Mouse (Mus musculus): ENCODE results near the gene Col1a1.

Gene Col1a1

GRCm38 (mm10) chr11:94936045-94936444 is at the start of gene Col1a1:
TSS of gene Col1a1 (plus strand) at chr11:94936224.
- peak; percentile 21 for DNase-seq (ENCODE audit: extremely low spot score)

- DNase-seq (ENCODE audit: extremely low spot score): no peak
Observed at GRCm38 (mm10) chr11:94891155-94891554, 44.9 kb upstream of the Col1a1 start.

- DNase-seq (ENCODE audit: extremely low spot score): no peak
Observed at GRCm38 (mm10) chr11:94896753-94897376, 39.2 kb upstream of the Col1a1 start.

DNA sequence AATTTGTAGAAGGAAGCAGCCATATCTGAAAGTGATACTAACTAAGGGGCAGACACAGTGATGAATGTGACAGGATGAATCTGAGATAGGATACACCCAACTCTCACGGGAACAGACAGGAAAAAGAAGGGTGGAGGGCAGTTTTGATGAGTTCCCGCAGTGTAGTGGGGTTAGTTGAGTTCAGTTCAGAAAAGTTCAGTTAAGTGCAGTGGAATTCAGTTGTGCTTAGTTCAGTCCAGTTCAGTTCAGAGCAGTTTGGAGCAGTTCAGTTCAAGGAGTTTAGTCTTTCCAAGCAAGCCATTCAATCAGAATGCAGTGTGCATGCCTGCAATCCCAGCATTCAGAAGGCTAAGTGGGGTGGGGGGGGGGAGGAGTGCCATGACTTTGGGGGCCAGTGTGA is 34.8 kb upstream of the Col1a1 start:
- DNase-seq (ENCODE audit: extremely low spot score): no peak

- DNase-seq (ENCODE audit: extremely low spot score): no peak
Observed at GRCm38 (mm10) chr11:94904306-94904705, 31.7 kb upstream of the Col1a1 start.

GRCm38 (mm10) chr11:94910971-94911370 is 25.1 kb upstream of the Col1a1 start:
- DNase-seq (ENCODE audit: extremely low spot score): no peak

DNA sequence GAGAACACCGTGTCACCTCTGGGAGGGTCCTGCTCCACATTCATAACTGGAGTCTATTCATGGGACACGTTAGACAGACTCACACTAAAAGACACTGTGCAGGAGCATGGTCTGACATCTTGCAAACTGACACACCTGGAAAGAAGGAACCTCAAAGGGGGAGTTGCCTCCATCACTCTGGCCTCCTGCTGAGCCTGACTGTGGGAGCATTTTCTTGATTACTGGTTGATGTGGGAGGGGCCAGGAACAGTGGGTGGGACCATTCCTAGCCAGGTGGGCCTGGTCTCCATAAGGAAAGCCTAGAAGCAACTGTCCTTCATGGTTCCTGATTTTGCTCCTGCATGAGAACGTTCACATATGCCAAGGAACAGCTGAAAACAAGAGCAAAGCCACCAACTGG is 23.5 kb upstream of the Col1a1 start:
- no peak for DNase-seq (ENCODE audit: extremely low spot score)

- no peak for DNase-seq (ENCODE audit: extremely low spot score)
Observed at GRCm38 (mm10) chr11:94913302-94914090, 22.5 kb upstream of the Col1a1 start.

DNA sequence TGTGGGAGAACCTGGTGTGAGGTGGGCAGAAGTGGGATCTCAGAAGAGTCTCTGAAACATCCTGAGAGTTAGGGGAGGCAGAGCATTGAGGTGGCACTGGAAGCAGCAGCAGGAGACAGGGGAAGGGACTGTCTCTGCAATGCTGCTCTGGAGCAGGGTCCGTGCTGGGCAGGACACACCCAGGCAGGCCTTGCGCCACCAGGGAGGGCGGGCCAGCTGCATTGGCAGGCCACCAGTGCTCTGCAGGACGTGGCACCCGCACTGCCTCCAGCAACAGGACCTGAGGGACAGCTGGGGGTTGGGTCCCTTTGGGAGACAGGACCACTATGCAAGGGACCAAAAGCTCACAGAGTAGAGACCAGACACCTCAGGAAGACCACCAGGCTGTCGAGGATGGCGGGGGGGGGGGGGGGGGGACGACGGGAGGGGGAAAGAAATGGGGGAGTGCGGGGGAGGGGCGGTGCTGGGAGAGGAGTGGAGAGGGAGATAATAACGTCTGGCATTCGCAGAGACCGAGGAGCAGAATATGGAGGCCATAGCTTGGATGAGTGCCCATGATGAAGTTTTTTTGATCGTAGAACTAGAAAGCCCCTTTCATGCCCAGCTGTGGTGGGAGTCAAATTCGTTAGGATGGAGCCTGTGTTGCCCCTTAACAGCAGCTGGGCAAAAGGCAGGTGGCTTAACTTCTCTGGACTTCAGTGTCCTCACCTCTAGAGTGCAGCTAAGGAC is 20.2 kb upstream of the Col1a1 start:
- no peak for DNase-seq (ENCODE audit: extremely low spot score)

DNA sequence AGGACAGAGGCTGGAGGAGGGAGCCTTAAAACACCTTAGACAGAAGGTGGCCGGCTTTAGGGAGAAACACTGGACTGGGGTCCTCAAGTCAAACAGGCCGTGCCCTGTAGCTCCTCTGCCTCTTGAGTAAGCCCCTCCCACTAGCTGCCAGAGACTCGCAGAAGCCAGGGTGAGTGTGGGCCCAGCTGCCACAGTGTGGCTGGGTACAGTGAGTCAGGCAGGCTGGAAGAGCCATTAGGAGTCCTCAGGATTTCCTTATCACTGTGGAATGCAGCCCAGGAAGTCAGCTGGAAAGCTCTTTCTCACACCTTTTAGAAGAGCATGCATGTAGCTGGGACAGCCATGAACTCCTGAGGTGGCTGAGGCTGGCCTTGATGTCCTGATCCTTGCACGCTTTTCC is 19.5 kb upstream of the Col1a1 start:
- no peak for DNase-seq (ENCODE audit: extremely low spot score)

DNA sequence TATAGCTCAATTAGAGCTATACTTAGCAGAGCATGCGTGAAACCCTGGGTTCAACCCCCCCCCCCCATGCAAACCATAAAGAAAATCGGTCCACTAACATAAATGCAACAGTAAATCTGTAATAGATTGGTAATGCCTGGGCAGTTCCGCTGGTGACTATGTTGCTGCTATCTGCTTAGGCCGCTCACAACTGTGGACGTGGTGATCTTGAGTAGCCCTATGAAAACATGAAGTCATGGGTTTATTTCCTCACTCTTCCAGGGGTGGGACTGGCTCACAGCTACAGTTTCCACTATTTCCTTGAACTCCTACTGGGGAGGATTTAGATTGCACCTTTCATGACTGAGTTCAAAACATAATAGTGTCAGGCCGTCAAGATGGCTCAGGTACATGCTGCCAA is 18.3 kb upstream of the Col1a1 start:
- DNase-seq (ENCODE audit: extremely low spot score): no peak

DNA sequence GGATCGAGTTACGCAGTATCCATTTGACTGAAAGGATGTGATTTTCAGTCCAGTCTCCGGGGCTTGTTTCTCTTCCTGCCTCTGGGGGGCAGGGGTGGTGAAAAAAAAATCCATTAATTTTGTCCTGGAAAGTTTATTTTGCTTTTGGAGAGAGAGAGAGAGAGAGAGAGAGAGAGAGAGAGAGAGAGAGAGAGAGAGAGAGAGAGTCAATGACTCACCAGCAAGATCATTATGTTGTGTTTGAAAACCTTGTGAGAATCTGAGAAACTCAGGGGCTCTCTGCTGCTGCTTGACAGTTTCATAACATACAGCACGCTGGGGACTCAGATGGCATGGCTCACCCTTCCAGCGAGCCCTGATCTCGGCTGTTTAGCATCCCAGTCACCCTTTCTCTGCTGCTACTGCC is 15.0 kb upstream of the Col1a1 start:
- DNase-seq (ENCODE audit: extremely low spot score): no peak

DNA sequence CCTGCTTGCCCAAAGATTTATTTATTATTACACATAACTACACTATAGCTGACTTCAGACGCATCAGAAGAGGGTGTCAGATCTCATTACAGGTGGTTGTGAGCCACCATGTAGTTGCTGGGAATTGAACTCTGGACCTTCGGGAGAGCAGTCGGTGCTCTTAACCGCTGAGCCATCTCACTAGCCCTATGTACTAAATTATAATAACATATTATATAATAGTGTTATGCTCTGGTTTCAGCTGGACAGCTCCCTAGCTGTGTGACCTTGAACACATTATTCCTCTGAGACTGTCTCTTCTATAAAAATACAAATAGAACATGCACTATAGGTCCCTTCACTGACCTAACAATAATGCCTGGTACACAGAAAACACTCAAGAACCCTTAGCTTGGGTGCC is 11.0 kb upstream of the Col1a1 start:
- no peak for DNase-seq (ENCODE audit: extremely low spot score)

DNA sequence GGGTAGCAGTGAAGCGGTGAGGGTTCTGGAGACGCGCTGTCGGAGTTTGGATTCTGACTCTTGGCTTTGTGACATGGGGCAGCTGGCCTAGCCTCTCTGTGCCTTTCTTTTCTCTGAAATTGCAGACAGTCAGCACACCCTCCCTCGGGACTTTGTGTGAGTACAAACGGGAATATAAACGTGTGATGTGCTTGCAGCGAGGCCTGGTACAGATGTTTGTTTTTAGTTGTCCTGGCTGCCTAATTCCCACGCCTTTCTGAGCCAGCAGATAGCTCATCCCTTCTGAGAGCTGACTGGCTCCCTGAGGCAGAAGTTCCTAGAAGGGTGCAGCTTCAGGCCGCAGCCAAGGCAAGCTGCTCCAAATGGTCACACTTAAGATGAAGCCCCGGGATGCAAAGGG is 9.6 kb upstream of the Col1a1 start:
- DNase-seq (ENCODE audit: extremely low spot score): no peak

DNA sequence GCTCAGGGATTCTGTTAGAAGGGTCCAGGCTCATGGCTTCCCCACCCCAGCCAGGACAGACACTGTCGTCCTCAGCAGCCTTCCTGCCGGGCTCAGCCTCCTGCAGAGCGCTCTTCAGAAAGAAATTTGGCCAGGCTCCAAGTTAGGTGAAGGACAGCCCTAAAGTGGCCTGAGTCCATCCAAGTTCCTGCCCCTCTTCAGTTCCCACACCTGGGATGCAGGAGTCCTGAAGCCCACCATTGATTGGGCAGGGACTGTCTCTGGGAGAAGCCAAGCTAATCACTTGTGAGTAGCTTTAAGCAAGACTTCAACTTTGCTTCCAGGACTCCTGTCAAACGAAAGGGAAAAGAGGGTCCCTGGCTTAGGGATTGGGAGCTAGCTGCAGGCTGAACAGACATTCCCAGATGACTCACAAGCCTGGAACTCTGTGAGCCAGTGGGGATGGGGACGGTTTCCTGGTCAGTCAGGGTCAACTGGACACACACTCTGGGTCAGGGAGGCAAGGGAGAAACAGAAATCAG is 8.2 kb upstream of the Col1a1 start:
- DNase-seq (ENCODE audit: extremely low spot score): peak; percentile 33

GRCm38 (mm10) chr11:94928820-94929219 is 7.2 kb upstream of the Col1a1 start:
- DNase-seq (ENCODE audit: extremely low spot score): peak; percentile 92

GRCm38 (mm10) chr11:94929599-94929998 is 6.4 kb upstream of the Col1a1 start:
- peak; percentile 39 for DNase-seq (ENCODE audit: extremely low spot score)

DNA sequence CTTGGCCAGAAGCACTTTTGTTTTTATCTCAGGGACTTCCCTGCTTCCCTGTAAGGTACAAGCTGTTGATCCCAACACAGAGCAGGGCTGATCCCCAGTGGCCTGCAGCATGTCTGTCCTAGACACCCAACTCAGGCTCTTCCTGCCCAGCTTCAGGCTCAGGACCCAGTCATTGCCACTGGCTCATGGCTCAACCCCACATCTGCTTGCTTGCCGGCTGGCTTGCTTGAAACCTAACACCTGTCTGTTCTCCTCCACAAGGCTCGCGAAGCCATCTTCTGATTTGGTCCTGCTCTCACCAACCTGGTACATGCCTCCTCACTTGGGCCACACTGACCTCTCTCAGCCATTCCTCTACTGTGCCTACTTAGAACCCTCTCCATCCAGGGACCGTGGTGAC is 5.9 kb upstream of the Col1a1 start:
- DNase-seq (ENCODE audit: extremely low spot score): peak; percentile 31

DNA sequence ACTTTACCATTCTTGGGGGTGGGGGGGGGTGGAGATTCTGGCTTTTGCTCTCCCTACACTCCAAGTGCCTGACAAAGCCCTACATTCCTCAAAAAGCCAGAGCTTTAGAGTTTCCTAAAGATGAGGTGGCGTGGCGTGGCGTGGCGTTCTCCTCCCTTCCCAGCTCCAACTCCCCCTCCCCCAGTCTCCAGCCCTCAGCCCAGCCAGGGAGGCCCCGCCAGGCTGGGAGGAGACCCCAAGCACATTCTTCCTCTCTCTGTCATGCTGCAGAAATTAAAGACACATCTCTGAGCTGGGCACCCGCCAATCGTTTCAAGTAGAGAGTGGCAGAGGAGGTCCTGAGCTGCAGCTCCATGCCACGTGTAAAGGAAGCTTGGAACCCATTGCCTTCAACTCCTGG is 2.4 kb upstream of the Col1a1 start:
- DNase-seq (ENCODE audit: extremely low spot score): peak; percentile 41

DNA sequence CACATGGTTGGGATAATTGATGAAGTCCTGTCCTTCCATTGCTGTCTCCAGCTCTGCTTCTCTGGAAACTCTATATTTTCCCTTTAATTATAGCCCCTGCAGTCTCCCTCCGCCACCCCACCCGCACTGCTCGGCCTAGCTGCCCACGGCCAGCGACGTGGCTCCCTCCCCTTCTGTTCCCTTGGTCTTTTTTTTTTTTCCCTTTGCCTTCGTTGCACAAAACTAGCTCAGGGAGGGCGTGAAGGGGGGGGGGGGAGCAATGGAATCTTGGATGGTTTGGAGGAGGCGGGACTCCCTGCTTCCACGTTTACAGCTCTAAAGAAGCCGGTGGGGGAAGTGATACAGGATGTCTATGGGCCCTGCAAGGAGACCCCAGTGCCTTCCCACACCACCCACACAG is 1.5 kb upstream of the Col1a1 start:
- DNase-seq (ENCODE audit: extremely low spot score): no peak

GRCm38 (mm10) chr11:94936851-94937295 is 849 bp downstream of the Col1a1 start:
- peak; percentile 94 for DNase-seq (ENCODE audit: extremely low spot score)

GRCm38 (mm10) chr11:94937335-94937781 is 1.3 kb downstream of the Col1a1 start:
- no peak for DNase-seq (ENCODE audit: extremely low spot score)

All from embryo, embryonic 9.5 days (tissue).